Mouse (Mus musculus): ENCODE measurements at regions not wholly inside any gene's neighbourhood (a gene's known extent, or its start where the extent isn't known, plus 50 kb on each side); places are given as distances from the start of the nearest gene placed in this dataset.
A peak's percentile ranks its signal among the peaks of the same experiment; 100 is the strongest.

- DNase-seq (ENCODE audit: inconsistent ontology term): peak; percentile 13
These were observed 54.3 kb upstream of the Nrbf2 start for GRCm38 (mm10) chr10:67339371-67339929.

GRCm38 (mm10) chr10:67344722-67345121 lies 59.6 kb upstream of the Nrbf2 start:
- peak; percentile 30 for DNase-seq (ENCODE audit: inconsistent ontology term)

DNA sequence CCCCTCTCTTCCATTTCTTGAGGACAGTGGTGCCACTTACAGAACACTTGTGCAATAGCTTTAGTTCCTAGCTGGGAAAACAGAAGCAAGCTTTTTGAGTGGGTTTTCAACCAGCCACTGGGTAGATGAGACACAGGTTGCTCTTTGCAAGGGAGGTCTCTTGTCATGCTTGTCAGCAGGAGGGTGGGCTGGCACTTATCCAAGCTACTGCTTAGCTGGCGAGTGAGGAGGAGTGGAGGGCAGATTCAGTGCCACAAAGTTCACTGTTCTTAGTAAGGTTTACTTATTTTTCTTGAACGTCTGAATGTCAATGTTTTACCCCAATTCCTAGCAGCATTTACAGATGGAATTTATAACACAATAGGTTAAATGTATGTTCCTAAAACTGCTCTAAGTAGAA lies 65.9 kb upstream of the Nrbf2 start:
- no peak for DNase-seq (ENCODE audit: inconsistent ontology term)

DNA sequence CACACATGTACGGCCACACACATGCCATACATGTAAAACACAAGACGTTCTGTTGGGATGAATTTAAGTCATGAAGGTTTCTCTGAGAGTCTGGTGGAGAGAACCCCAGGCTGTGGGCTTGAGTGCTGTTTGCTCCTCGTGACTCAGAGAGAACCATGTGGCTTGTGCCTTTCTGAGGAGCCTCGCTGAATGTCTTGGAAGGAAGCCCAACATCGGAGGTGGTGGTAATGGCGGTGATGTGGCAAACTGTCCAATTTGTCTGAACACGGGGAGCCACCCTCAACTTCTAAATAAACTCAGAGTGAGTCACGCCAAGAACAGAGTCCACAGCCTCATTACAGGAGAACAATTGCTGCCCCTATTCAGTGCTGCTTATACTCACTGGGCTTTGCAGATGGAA lies 75.7 kb upstream of the Nrbf2 start:
- DNase-seq (ENCODE audit: inconsistent ontology term): peak; percentile 95

- no peak for DNase-seq (ENCODE audit: inconsistent ontology term)
These were observed 76.2 kb upstream of the Nrbf2 start for GRCm38 (mm10) chr10:67361281-67361680.

GRCm38 (mm10) chr10:67364595-67364994 lies 79.5 kb upstream of the Nrbf2 start:
- no peak for DNase-seq (ENCODE audit: inconsistent ontology term)

DNA sequence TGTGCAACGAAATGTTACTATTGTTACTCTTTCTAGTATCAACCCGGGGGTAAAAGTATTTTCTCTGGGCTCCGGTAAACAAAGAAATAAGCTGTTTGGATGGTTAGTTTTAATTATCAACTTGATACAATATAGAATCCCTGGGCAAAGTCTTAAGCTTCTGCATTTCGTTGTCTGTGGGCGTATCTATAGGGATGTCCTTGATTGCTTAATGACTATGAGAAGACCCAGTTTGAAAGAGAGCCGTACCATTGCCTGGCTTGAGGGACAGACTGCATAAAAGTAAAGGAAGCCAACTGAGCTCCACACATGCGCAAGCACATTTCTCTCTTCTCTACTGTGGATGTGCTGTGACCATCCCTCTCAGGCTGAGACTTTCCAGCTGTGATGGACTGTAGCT lies 80.1 kb upstream of the Nrbf2 start:
- no peak for DNase-seq (ENCODE audit: inconsistent ontology term)

DNA sequence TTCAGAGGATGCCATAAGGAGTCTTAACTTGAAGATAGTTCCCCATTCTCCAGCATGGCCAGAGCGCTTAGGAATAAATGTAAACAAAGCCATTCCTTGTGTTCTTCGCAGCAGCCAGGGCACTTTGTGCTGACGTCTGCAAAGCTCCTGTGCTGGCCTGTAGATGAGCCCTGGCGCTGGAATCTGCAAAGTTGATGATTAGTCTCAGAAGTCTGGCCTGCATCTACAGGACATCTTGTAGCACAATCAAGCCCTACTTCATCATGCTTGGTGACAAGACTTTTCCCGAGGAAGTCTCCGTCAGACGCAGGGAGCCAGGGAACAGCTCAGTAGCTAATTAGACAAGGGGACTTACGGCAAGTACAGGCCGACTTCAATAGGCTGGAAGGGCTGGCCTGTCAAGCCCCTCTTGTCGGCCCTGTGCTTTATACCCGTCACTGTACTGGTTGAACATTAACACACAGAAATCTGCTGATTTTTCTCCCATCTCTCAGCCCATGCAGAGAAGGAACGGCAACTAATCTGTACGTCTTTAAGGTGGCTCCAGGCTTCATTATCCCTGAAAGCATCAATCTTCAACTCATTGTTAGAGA lies 87.6 kb upstream of the Nrbf2 start:
- DNase-seq (ENCODE audit: inconsistent ontology term): no peak

DNA sequence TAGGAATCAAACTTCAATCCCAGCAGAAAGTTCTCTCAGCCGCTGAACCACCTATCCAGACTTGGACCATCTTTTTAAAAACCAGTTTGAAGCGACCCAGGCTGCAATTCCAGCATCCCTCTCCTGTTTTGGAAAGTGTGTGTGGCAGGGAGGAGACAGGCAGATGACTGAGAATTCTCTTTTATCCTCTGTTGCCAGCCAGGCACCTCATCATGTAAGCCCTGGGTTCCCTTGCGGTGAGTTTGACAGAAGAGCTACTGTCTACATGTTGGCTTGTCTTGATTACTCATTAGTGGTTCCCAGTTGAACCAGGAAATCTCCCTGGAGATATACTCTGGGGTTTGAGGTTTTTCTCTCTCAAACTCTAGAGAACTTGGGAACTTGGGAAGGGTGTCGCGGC lies 91.5 kb upstream of the Nrbf2 start:
- DNase-seq (ENCODE audit: inconsistent ontology term): peak; percentile 61

DNA sequence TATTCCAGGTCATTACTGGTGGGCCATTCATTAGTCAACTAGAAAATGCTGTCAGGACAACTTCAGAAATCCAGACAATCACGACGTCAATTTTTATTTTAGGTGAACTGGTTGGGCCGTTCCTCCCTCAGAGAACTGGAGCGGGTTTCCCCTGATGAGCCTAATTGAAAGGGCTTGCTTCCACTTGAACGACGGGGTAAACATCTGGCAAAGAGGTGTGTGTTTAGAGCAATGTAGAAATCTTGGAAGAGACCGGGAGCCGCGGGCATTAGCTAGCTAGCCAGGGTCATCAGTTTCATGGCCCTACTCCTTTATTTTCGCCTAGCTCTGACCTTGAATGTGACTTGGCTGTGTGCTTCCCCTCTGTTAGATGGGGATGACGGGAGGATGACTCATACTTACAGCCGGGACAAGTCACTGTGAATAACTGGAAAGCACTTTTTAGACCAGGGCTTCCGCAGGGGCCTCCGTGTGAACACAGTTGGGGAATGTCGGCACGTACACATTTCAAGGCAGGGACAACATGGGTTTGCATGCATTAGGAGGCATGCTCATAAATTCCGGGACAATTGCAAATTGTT lies 92.6 kb upstream of the Nrbf2 start:
- DNase-seq (ENCODE audit: inconsistent ontology term): peak; percentile 69

DNA sequence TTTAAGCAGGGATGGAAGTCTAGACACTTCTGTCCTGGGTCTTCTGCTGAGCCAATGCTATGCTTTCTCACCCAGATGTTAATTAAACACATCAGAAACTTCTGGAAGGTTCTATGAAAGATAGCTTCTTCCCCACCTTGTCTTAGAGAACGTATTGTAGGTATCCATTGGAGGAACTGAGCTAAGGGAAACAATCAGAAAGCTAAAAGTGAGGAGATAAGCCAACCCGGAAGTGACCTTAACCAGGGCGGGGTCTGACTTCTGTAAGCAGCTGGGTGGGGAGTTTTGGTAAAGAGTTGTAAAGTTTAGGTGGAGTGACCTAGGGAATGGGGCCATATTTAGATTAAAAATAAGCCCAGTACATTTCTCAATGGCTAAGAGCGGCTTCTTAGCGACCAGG lies 95.1 kb upstream of the Nrbf2 start:
- DNase-seq (ENCODE audit: inconsistent ontology term): no peak

- DNase-seq (ENCODE audit: inconsistent ontology term): no peak
These were observed 98.2 kb upstream of the Nrbf2 start for GRCm38 (mm10) chr10:67383352-67383751.

- DNase-seq (ENCODE audit: inconsistent ontology term): peak; percentile 63
These were observed 98.9 kb upstream of the Nrbf2 start for GRCm38 (mm10) chr10:67383802-67384567.

GRCm38 (mm10) chr10:67384568-67384958 lies 99.5 kb upstream of the Nrbf2 start:
- peak; percentile 79 for DNase-seq (ENCODE audit: inconsistent ontology term)

DNA sequence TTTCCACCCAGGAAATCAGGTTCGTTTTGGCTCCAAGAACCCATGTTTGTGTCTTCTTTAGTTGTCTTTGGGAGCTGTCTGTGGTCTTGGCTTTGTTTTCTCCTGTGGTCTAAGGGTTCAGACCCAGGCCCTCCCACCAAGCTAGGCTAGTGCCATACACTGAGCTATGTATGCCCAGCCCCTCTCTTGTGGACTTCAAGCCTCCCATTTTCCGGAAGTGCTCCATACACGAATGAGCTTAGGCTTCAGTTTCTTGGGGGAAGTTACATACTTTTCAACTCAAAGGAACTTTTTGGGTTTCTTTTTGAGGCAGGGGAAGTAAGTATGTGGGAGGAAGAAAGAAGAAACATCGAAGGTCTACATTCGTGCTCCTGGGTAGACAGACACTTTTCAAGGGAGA lies 100.9 kb upstream of the Nrbf2 start:
- no peak for DNase-seq (ENCODE audit: inconsistent ontology term)

GRCm38 (mm10) chr10:67388755-67389154 lies 103.7 kb upstream of the Nrbf2 start:
- DNase-seq (ENCODE audit: inconsistent ontology term): no peak

DNA sequence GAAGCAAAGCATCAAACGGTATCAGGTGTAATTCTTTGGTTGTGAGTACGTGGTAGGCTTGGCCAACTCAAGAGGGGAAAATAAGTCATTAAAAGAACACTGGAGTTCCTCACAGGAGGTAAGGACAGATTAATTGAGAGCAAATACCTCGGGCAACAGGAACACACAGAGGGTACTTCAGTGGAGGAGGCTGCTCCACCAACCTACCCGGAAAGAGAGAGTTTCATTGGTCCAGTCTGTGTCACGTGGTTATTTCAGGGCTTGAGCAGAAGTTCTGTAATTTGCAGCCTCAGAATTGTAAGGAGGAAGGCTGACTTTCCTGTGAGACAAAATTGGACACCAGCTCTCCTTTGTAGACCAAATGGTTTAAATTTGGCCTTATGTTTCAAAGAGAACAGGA lies 115.3 kb upstream of the Nrbf2 start:
- no peak for DNase-seq (ENCODE audit: inconsistent ontology term)

DNA sequence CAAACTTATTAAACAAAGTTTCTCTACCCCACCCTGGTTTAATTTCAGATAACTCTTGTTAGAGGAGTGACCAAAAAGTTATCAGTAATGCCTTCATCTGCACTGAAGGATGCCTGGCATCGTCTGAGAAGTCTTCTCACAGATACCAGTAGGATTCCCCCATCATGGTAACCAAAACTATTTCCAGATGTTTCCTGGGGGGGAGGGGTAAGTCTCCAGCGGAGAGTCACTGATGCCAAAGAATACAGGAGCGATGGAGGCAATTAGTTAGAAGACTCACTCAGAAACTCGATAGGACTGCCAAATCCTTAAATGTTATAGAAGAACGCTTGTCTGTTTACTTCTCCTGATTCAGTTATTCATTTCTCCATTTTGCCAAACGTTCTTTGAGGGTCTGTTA lies 116.3 kb upstream of the Nrbf2 start:
- no peak for DNase-seq (ENCODE audit: inconsistent ontology term)

DNA sequence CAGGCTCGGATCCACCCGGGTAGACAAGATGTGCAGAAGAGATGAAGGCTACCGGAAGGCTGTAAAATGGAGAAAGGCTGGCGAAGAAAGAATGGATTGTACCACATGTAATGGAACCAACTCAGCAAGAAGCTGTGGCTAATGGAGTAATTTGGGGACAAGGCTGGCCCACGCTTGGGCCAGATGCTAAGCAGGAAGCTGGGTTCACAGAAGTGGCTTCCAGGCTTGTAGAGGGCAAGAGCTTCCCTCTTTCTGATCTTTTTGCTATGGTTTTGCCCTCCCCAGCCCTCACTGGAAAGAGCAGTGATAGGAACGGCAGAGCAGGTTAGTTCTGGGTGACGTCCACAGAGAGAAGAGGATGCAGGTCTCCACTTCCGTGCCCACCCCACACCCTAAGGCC lies 117.7 kb upstream of the Egr2 start:
- DNase-seq (ENCODE audit: inconsistent ontology term): no peak

GRCm38 (mm10) chr10:67420761-67421160 lies 114.5 kb upstream of the Egr2 start:
- no peak for DNase-seq (ENCODE audit: inconsistent ontology term)

DNA sequence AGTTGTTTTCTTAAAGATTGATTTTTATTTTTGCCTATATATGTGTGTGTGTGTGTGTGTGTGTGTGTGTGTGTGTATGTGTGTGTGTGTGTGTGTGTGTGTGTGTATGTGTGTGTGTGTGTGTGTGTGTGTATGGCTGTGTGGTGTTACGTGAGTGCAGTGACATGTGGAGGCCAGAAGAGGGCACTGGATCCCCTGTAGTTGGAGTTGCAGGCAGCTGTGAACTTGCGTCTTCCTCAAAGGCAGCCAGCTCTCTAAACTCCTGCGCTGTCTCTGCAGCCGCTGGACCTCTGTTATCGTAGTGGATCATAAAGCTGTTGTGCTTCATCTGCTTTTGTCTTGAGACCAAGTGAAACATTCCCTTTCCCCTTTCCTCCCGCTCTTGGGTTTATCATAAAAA lies 109.9 kb upstream of the Egr2 start:
- no peak for DNase-seq (ENCODE audit: inconsistent ontology term)

DNA sequence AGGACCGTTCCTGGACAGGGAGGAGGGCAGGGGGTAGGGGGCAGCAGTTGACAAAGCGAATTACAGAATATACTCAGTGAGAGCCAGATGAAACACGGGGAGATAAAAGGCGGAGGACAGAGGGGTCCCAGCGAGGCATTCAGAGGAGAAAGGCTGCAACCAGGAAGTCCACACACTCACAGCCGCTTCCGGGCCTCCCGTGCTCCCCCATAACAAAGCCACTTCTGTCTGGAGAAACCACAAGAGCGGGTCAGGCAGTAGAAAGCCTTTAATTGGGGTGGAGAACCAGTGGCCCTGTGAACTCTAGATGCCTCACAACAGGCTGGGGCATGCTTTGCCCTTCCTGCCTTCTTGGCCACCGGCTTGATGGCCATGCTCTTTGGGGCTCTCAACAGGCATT lies 108.1 kb upstream of the Egr2 start:
- DNase-seq (ENCODE audit: inconsistent ontology term): peak; percentile 85

GRCm38 (mm10) chr10:67430805-67431204 lies 104.5 kb upstream of the Egr2 start:
- DNase-seq (ENCODE audit: inconsistent ontology term): no peak
